Mouse (Mus musculus) left cerebral cortex, adult 6 months (tissue): ENCODE measurements around the gene Ankrd42. TPM values are rescaled to one million over a fixed set of nuclear protein-coding genes. Genes with fewer than 3 reads are reported as not detected.

ENCODE experiments used
- long read RNA-seq, 2 experiments: library from polyadenylated mRNA; unstranded; transcript quantifications; one replicate each; pipeline ENCODE4 v2.0.0; 2019 to 2020
- polyA plus RNA-seq: library from polyadenylated mRNA; unstranded; fragments of <200 nt; fragmentation: Nextera tagmentation; gene quantifications from 2 replicates; pipeline ENCODE4 v1.2.3, GENCODE M21; 2021

Ankrd42 gene
- 5.3 and 5.4 TPM in 2 replicates for polyA plus RNA-seq
- long read RNA-seq, experiment 1, transcript Ankrd42-202 (12 exons, 2,782 nt): major isoform, 13 of 31 reads
- long read RNA-seq, experiment 1, partial matches to known transcripts: 6 of 31 reads
- long read RNA-seq, experiment 1, other reads (novel, unspliced or antisense): 11 of 31 reads
- long read RNA-seq, experiment 2, partial matches to known transcripts: 5 of 11 reads
- long read RNA-seq, experiment 2, other reads (novel, unspliced or antisense): 4 of 11 reads

GRCm38 (mm10) chr7:92637021-92637625, at the start of gene Ankrd42:
Gene Ankrd42, minus strand, starts transcription at chr7:92637142.

GRCm38 (mm10) chr7:92669507-92670471, 32.8 kb upstream of the Ankrd42 start, which contains the start of gene Pcf11:
Gene Pcf11, minus strand, starts transcription at chr7:92669934.

GRCm38 (mm10) chr7:92560986-92561876, 75.7 kb downstream of the Ankrd42 start, which contains the start of gene Ccdc90b:
Gene Ccdc90b, plus strand, starts transcription at chr7:92561149.

Other genes with a start within 250 kb of the Ankrd42 start
- gene Ccdc90b, start 76.0 kb downstream of the Ankrd42 start, polyA plus RNA-seq: 23.3 and 25.7 TPM in 2 replicates
- 6.8 and 7.3 TPM in 2 replicates for gene Pcf11, start 32.8 kb upstream of the Ankrd42 start, polyA plus RNA-seq
- 17.4 and 22.6 TPM in 2 replicates for gene Rab30, start 104.5 kb upstream of the Ankrd42 start, polyA plus RNA-seq
- gene Ddias, start 237.1 kb upstream of the Ankrd42 start, polyA plus RNA-seq: 0.23 and 0.32 TPM in 2 replicates
- gene Prcp, start 237.3 kb upstream of the Ankrd42 start, polyA plus RNA-seq: 14.2 and 15.1 TPM in 2 replicates